Mouse (Mus musculus) megakaryocyte progenitor cell, adult 5-6 weeks (primary cell): ENCODE data around the gene Gnl1. TPM values are rescaled to one million over a fixed set of nuclear protein-coding genes. Genes with fewer than 3 reads are reported as not detected.
A peak's percentile ranks its signal among the peaks of the same experiment; 100 is the strongest.
"Not testable (repeated sequence)": the region's sequence is repeated elsewhere in the genome, so short reads cannot be mapped to it uniquely, and the experiment has no call there.

Source experiments
- ATAC-seq: replicated peaks from 2 replicates; pipeline ENCODE4 v1.8.0; 2016; ENCODE audit warnings: mild to moderate bottlenecking, moderate TSS enrichment, inconsistent platforms; ENCODE audit not compliant: poor library complexity
- total RNA-seq, 2 experiments: library from RNA; stranded (forward) in 1 of 2; stranded (reverse) in 1 of 2; fragments of 157-497, 149-512 nt in 1 of 2; fragments of 200-1000 nt in 1 of 2; gene quantifications; 2 replicates each; pipeline versions ENCODE4 v1.2.3 to v1.2.4; 2015 to 2017

The Gnl1 gene
- total RNA-seq (2015) (10.0 and 12.4 TPM in 2 replicates), total RNA-seq (2017) (18.5 and 27.3 TPM in 2 replicates)

DNA sequence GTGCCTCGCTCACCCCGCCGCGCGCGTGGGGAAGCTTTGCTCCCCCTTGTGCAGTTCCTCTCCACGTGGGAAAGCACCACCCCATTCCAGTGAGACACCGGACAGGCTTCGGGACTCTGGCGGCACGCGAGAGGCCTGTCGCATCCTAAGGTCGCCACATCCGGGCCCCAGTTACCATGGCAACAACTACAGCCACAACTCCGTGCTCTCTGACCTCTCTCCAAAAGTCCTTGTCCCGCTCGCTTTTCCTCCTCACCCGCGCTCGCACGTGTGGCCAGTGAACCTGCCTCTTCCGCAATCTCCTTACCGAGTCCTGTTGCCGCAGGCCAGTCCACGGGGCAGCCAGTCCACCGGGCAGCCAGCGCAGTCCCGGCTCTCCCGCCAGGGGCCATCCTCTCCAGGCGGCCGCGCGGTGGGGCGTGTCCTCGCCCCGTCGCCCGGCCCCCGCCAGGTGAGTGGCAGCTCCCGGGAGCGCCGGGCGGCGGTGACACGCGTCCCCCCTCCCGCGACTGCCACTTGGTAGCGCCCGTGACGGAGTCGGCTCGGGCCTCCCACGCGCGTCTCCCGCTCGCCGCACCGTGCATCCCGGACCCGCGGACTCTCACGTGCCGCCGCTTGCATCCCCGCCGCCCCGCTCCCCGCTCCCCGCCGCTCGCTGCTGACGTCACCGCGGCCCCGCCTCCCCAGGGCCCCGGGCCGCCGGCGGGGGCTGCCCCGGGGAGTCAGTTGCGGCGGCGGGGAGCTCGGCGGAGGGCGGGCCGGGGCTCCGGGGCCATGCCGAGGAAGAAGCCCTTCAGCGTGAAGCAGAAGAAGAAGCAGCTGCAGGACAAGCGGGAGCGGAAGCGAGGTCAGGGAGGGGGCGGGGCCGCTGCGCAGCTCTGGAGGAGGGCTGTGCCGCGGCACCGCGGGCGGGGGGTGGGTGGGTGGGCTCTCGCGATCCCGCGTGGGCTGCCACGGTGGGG lies at the start of gene Gnl1, which contains the start of gene Prr3:
TSS of gene Gnl1 (plus strand) at position 451 of the 962 bp plus-strand sequence.
TSS of gene Prr3 (minus strand) at position 836 of the 962 bp plus-strand sequence.
- peak; percentile 87 for ATAC-seq

DNA sequence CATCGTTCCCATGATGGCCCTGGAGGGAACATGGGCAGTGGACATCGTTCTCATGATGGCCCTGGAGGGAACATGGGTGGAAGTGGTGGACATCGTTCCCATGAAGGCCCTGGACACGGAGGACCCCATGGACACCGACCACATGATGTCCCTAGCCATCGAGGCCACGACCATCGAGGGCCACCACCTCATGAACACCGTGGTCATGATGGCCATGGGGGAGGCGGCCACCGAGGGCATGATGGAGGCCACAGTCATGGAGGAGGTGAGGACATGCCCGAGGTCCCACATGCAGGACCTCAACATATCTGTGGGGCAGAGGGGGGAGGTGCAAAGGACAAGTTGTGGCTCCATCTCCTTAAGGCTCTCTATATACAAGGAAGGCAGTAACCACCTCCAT lies 49.0 kb upstream of the Gnl1 start:
- no peak for ATAC-seq

DNA sequence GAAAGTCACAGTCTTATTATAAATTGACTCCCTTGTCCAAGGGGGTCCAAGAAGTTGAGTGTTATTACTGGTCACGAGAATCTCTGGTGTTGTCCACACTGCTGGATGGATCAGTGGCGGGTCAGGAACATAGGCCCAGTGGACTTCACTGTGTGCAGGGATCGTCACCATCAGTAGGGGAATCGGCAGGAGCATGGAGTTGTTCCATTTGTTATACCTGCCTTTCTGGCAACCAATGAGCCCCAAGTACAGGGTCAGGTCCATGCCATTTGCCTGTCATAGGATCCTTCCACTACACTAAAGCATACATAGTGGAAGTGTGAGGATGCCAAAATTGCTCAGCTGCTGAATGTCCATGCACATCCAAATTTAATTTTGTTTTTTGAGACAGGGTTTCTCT lies 47.0 kb upstream of the Gnl1 start:
- ATAC-seq, result no peak

GRCm38 (mm10) chr17:35935763-35936162 lies 43.9 kb upstream of the Gnl1 start:
- ATAC-seq, result peak; percentile 64

GRCm38 (mm10) chr17:35937700-35938348 lies 41.8 kb upstream of the Gnl1 start:
- ATAC-seq, result peak; percentile 98

GRCm38 (mm10) chr17:35939108-35939507 lies 40.5 kb upstream of the Gnl1 start:
- ATAC-seq, result no peak

DNA sequence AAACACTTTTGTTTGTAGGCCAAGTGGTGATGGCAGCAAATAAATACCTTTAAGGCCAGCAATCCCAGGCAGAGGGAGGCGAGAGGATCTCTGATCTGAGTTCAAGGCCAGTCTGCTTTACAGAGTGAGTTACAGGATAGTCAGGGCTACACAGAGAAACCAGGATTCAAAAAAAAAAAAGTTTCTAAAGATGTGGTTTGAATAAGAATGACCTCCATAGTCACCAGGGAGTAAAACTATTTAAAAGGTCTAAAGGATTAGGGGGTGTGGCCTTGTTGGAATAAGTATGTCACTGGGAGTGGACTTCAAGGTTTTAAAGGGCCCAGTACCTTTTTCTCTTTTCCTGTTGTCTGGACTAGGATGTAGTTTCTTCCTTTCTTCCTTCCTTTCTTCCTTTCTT lies 39.7 kb upstream of the Gnl1 start:
- ATAC-seq, result no peak

DNA sequence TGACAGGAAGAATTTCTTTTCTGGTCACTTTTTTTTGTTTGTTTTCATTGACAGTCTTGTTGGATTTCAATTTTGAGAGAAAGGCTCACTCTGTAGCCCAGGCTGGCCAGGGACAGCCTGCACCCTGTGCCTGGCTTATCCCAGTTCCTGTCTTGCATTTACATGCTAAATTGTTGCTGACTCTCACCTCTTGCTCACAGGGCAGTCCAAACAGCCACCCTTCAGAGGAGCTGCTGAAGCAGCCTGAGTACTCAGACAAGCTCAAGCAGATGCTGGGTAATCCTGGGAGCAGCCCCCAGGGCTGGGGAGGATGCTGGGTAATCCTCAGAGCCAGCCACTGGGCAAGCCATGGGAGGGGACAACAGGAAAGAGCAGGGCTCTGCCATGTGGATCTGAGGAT lies 28.7 kb upstream of the Gnl1 start:
- ATAC-seq, result not testable (repeated sequence)

- not testable (repeated sequence) for ATAC-seq
Measured at GRCm38 (mm10) chr17:35952559-35952958, 27.1 kb upstream of the Gnl1 start.

DNA sequence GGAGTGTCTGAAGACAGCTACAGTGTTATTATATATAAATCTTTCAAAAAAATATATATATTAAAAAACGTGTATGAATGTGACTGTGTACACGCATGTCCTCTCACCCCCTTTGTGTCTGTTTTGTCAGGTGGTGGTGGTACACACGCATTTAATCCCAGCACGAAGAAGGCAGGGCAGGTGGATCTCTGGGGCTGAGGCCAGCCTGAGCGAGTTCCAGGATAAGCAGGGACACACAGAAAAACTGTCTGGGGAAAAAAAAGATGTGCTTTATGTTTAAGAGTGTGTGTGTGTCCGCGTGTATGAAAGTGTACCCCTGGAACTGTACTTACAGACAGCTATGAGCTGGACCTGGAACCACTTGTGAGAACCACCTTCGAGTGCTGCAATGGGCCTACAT lies 25.0 kb upstream of the Gnl1 start:
- no peak for ATAC-seq

- ATAC-seq, result no peak
Measured at GRCm38 (mm10) chr17:35958533-35959223, 21.0 kb upstream of the Gnl1 start.

DNA sequence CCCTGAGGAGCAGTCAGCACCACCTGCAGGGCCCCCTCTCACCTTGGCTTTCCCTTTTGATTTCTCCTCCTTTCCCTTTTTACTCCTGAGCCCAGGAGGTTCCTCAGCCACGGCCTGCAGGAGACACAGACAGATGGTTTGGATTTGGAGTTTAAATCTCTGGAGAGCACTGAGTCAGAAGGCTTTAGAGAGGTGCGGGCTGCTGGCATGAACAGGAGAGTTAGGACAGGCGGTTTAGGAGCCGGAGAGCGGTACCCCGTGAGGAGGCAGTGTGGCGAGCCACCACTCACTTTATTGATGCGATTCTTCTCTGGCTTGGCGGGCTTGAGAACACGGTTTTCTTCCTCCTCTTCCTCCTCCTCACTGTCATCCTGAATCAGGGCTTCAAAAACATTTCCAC lies 16.4 kb upstream of the Gnl1 start:
- ATAC-seq, result no peak

- ATAC-seq, result no peak
Measured at GRCm38 (mm10) chr17:35967621-35968020, 12.0 kb upstream of the Gnl1 start.

GRCm38 (mm10) chr17:35969418-35970389 lies 9.9 kb upstream of the Gnl1 start, which contains the start of gene Abcf1:
Gene Abcf1 (minus strand): TSS chr17:35969761.
- peak; percentile 97 for ATAC-seq

DNA sequence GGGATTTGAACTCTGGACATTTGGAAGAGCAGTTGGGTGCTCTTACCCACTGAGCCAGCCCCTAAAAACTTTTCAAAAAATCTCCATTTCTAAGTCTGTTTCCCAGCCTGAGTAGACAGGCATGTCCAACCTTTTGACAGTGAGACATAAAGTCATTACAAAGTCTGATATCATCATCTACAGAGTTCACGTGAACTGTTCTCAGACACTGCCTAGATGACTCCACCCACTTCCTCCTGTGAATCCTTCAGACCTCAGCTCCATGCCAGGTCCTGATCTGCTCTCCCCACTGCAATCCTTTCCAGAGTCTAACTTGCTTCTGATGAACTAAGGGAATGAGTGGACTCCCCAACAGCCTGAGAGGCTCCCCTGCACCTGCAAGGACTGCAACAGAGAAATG lies 7.5 kb upstream of the Gnl1 start:
- ATAC-seq, result peak; percentile 32

GRCm38 (mm10) chr17:35978811-35979400 lies 745 bp upstream of the Gnl1 start:
- ATAC-seq, result peak; percentile 16

GRCm38 (mm10) chr17:35980363-35980754 lies 708 bp downstream of the Gnl1 start:
- no peak for ATAC-seq

DNA sequence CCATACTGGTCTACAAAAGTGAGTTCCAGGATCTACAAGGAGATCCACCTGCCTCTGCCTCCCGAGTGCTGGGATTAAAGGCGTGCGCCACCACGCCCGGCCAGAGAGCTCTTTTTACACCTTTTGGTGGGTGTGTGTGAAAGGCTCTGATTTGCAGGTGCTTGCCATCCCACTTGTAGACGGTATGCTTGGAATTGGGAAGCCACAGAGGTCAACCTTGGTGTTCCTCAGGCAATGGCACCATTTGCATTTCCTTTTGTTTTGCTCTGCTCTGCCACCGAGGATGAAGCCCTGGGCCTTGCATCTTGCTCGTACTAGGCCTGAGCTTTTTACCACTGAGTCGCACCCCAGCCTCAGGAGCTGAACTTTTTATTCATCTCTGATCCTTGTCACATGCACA lies 2.1 kb downstream of the Gnl1 start:
- ATAC-seq, result no peak

DNA sequence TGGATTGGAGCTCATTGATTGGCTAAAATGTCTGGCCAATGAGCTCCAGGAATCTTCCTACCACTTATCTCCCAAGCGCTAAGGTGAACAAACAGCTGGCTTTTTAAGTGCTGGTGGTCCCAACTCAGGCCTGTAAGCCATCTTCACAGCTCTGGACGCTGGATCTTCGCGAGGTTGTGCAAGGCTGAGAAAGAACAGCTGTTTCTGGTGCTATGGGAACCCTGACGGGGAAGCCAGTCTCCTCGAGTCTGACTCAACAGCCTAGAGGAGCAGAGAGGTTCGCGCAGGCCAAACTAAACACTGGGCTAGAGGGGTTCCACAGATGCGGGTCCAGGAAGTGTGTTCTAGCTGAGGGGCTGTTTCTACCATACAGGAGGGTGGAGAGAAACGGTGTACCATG lies 12.1 kb downstream of the Gnl1 start:
- no peak for ATAC-seq

GRCm38 (mm10) chr17:35993675-35994074 lies 14.0 kb downstream of the Gnl1 start:
- peak; percentile 66 for ATAC-seq
